Mouse (Mus musculus) embryo, embryonic 10 days (tissue): ENCODE results near the gene Abhd14a.

ENCODE experiments used
- DNase-seq: peaks from one replicate; pipeline ENCODE4 v3.0.0-alpha.2; 2015; ENCODE audit warnings: low spot score

The Abhd14a gene

DNA sequence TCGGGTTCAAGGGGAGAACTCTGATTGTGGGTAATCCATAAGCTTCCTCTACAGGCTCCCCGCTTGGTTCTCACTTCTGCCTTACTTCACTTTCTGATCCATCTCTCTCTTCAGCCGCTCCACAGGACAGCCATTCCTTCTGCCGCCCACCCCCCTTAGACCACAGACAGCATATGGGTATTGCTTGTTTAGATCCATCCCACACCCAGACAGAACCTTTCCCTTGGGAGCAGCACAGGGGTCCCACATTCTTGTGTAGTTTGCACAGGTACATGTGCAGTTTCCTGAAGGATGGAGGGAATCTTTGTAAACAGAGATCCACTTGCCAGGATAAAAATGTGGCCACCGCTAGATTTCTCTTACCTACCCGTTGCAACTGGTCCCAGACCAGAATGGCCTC lies 4.9 kb upstream of the Abhd14a start:
- DNase-seq = no peak

DNA sequence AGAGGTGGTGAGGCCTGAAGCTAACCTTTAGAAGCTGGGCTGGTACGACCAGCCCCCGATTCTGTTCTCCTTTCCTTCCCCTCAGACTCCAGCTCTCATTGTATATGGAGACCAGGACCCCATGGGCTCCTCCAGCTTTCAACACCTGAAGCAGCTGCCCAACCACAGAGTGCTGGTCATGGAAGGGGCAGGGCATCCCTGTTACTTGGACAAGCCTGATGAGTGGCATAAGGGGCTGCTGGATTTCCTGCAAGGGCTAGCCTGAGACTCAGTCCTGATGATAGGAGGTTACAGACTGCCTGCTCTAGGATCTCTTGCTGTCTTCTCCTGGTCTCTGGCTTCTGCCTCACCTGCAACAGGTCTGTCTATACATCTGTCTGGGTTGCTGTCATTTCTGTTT lies 4.4 kb upstream of the Abhd14a start:
- no peak for DNase-seq

DNA sequence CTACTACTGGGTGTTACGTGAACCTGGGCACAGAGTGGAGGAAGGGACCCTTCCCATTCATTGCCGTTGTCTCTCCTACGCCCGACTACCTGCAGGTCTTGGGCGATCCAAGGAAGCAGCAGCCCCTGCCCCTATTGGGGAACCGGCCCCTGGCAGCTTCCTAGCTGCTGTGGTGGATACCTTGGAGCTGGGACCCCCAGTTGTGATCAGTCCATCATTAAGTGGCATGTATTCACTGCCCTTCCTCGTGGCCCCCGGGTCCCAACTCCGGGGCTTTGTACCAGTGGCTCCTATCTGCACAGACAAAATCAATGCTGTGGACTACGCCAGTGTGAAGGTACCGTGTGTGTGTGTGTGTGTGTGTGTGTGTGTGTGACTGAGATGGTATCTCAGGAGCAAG lies 3.8 kb upstream of the Abhd14a start:
- no peak for DNase-seq

DNA sequence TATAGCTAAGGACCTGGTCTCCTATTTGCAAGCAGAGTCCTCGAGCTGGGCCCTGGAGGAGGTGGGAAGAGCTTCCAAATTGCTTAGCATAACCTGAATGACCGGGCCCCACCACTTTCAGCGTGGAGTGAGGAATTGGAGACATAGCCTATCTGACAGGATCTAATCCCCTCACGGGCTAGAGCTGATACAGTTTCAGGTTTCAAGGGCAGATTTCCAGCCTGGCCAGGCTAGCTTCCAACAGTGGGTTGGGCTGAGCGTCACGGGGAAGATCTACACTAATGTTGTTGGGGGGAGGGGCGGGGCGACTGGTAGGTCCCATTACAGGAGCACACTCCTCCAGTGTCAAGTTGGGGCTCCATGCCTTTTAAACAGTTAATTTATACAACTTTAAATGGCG lies 3.2 kb upstream of the Abhd14a start:
- DNase-seq = peak; percentile 74

DNA sequence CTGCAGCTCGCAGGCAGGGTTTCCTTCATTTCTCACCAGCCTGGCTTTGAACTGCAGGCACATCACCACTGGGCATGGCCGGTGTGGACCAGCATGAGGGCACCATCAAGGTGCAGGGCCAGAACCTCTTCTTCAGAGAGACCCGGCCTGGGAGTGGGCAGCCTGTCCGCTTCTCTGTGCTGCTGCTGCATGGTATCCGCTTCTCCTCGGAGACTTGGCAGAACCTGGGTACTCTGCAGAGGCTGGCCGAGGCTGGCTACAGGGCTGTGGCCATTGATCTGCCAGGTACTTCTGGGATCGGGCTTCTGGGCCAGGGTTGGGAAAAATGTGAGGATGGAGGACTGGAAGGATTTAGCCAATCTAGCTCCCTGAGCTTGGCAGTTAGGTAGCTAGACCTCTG lies 2.5 kb upstream of the Abhd14a start:
- no peak for DNase-seq

DNA sequence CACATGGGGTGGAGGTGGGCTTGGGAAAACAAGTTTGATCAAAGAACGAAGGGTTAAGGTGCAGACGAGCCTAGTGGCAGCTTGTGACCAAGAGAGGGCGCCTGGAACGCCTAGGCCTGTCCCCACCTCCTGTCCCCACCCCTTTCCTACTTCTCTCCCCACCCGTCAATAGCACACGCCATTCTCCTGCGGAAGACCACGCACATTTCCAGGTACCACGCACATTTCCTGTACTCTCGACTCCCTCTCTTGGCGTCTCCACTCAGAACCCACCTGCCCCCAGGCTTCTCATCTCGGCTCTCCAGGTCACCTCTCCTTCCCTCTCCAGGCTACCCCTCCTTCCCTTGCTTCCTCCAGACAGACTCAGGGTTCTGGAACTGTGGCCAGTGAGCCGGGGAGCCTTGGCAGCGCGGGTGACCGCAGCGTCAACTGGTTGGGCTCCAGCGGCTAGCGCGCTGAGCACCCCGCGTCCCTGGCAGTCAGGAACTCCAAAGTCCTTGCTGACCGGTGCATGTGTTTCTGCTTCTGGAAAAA lies 1.1 kb upstream of the Abhd14a start:
- peak; percentile 89 for DNase-seq

DNA sequence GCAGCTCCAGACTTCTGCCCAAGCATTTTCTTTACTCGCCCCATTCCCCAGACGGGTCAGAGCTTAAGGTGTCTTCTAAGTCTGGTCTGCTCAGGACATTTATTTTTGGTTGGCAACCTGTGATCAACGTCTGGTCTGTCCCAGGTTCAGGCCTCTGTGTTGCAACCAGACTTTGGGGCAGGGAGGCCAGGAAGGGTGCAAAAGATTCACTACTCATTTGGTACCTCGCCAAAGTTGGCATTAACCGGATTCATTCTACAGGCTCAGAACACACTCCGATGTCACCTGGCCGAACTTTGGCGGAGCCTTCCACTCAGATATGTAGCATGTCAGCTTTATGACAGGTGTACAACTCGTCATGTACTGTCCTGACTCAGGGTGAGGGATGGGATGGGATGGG lies 473 bp upstream of the Abhd14a start:
- no peak for DNase-seq

DNA sequence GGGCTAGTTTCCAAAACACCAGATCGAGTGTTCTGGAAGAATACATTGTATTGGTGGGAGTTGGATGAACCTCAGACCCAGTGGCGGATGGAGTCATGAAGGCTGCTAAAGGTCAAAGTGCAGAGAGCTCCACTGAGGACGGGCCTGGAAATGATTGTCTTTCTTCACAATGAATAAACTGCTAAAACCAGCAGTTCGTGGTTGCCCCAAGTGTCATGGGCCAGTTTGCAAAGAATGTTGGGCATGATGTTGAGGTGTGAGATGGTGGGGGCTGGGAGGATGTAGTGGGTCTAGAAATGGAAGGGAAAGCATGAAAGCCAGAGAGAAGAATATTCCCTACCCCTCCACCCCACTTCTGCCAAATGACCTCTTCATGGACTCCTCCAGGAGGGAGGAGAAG lies 2.6 kb downstream of the Abhd14a start:
- DNase-seq = no peak

DNA sequence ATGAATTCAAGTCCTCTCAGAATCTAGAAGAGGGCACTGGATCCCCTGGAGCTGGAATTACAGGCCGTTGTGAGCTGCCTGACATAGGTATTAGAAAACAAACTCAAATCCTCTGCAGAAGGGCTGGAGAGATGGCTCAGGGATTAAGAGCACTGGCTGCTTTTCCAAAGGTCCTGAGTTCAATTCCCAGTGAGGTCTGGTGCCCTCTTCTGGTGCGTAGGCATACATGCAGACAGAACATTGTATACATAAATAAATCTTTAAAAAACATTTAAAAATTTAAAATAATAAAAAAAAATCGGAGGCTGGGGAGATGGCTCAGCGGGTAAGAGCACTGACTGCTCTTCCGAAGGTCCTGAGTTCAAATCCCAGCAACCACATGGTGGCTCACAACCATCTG lies 4.8 kb downstream of the Abhd14a start:
- DNase-seq = no peak

DNA sequence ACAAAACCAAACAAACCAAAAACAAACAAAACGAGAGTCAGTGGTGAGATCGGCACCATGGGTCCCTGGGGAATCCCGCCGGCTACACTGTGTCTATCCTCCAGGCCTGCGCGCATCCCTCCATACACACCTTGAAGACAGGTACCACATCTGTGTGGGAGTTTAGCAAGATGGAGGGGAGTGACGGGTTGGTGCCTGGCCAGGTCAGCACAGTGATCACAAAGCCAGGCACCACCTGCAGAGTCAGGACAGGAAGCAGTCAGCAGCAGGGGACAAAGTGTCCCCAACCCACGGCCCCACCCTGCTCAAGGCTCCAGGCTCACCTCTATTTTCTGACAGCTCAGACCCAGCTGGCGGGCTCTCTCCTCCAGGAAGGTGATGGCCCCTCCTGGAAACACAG lies 10.9 kb downstream of the Abhd14a start:
- no peak for DNase-seq

DNA sequence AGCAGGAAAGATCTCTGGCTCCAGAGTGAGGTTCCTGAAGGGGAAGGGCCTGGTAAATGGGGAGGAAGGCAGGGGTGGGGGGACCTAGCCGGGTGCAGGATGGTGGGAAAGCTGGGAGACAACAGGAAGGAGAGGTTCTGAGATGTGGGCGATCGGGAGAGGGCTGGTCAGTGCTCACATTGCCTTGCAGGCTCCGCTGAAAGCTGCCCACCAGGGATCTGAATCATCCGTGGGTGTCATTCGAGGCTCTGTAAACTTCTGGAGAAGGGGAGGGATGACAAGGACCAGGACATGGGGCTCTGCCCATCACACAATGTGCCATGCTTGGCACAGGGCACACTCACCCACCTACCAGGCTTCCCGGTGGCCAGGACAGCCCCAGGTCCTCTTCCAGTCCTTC lies 14.1 kb downstream of the Abhd14a start:
- DNase-seq = no peak

DNA sequence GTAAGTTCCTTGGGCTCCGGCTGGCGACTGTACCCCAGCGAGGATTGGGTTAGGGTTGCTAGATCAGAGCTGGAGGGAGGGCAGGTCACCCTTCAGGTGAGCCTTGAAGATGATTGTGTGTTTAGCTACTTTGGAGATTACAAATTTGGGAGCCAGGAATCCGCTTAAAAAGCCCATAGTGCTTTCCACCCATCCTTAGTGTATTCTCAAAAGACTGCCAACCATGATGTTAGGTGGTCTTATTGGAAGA lies 17.5 kb downstream of the Abhd14a start:
- no peak for DNase-seq

DNA sequence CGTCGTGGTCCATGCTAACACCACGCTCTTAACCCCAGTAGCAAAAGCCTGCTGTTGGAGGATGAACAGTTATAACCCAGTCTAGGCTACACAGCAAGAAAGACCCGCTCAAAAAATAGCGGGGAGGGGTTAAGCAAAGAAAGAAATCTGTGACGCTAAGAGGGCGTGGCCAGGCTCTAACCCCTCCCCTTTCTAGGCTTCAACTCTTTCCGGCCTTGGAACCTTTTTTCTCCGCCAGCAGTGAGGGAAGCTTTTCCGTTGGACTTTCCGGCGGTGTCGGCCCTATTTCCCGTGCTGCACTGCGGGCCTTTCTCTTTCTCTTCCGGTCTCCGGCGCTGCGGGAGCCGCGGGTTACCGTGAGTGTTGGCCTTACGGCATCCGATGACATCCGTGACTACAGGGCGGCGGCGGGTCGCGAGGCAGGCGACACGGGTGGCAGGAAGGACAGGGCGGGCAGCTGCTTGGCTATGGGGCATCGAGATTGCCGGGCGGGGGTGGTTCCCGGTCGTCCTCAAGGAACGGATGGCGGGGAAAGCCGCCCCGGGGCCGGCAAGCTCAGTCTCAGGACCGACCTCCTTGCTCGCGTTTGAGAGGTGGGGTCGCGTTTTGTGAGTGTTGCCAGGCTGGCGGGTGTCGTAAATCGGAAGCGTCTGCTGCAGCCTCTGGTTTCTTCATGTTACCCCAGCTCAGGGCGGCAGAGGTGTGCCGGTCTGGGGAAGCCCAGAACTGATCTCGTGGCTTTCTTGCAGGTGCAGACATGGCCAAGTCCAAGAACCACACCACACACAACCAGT lies 18.1 kb downstream of the Abhd14a start, which contains the start of gene Rpl29:
Gene Rpl29, plus strand, starts transcription at position 234 of the 794 bp plus-strand sequence.
- DNase-seq = peak; percentile 98

DNA sequence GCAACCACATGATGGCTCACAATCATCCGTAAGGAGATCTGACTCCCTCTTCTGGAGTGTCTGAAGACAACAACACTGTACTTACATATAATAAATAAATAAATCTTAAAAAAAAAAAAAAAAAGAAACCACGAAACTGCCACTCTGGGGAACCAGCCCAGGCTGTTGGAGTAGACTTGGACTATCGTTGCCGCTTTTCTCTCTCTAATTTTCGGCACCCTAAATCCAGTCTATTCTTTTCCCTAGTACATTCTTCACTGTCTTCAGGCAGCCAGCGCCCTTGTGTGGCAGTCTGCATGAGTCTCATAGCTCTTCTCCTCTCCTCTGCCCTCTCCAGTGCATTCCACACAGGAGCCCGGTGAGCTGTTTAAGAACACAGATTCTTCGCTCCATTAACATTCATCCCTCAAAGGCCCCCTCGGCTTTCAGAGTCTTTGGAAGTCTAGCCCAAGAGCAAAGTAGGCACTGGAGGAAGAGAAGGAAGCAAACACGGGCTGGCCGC lies 18.7 kb downstream of the Abhd14a start:
- no peak for DNase-seq

DNA sequence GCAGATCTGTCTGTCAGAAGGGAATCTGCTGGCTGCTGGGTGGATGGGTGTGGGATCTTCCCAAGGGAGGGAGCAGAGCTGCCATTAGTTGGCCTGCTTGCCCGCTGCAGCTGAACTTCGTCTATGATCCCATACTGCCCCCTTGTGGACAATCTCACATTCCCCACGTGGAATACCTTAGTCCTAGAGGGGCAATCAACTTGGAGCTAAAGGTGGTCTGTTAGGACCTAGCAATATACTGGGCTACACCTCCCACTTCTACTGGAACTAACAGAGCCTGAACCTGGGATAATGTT lies 25.7 kb downstream of the Abhd14a start:
- DNase-seq = peak; percentile 96

DNA sequence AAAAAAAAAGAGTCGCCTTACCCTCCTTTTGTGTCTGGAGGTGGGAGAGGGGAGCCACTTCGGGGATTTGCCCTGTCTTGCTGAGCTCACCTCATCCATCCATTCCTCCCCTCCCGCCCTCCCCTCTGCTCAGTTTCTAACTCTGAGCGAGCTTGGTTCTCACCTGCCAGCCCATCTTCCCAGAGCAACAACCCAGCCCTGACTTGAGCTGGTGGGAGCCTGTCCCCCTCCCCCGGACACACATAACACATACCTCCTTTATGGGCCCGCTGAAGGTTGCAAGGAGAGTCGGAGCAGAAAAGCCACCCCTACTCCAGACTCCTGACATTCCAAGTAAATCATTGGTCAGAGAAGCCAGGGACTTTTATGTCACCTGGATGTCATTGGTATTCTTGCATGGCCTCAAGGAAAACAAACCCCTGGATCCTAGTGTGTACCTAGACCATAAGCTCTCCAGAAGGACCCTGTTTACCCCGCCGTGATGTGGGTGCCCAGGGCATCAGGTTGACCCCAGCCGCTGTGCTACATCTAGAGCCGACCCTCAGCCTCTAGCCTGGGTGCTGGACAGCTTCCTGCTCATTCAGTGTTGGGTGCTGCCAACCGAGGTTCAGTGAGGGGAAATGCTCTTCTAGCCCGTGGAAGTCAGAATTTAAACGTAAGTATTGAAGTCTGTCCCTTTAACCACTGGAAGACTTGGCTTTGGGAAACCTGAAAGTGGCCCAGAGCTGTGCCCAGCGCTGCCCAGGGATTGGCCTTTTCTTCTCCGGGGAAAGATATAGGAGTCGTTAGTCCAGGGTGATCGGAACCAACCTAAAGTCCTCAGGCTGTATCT lies 26.2 kb downstream of the Abhd14a start:
- DNase-seq = no peak

DNA sequence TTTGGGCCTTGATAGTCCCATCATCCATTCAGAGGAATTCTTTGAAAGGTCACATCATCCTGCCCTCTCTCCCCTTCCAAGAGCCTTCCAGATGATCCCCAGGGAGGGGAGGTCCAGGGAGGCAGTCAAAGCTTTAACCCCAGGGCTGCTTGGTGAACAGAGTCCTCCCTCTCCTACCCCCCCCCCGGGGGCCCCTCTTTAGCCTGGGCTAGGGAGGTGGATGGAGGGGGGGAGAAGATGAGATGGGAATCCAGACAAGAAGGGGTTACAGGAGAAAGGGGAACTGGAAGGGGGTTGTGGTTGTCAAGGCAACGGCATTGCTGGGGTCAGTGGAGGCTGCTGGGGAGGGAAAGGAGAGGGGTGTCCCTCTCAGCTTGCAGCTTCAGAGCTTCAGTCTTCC lies 26.9 kb downstream of the Abhd14a start:
- peak; percentile 80 for DNase-seq

DNA sequence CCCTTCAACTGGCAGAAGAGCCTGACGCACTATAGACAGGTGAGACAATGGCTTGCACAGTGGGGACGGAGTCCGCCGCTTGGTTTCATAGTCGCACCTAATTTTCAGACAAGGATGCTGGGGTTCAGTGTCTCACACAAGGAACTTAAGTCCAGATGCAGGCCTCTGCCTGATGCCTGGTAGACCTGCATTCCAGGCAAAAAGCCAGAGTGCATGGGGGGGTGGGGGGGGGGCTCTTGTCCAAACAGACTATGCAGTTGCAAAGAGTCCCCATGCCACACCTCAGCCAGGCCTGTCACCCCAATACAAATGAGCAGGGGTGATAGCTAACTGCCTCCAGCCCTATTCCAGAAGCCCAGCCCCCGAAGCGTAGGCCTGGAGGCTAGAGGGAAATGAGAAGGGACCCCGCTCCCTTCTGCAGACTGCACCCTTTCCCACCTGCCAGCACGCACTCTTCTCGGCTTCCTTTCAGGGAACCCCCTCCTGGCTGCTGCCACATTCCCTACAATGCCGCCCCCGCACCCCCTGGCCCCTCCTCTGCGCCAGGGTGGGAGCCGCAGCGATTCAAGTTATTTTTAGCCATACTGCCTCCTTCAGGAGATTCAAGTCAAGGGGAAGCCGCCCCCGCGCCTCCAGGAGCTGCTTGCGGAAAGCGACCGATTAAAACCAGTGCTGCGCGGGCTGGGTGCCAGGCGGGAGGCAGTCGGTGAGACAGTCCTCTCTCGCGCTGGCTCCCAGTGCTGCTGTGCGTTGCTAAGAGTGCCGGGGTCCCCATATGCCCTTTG lies 29.4 kb downstream of the Abhd14a start:
- DNase-seq = peak; percentile 75

DNA sequence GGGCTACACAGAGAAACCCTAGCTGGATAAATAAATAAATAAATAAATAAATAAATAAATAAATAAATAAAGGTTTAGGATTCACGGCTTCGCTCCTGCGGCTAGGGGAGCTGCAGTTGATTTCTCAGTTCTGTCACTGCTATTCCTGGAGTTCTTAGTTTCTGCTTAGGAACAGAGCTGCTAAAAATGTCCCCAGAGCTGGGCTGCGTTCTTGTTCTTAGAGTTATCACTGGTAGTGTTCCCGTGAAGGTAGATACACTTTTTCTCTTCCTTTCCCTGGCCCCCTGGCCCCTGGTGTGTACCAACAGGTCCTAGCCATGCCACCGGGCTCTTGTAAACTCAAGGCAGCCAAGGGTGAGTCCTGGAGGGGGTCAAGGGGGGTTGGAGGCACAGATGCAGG lies 30.7 kb downstream of the Abhd14a start:
- no peak for DNase-seq

DNA sequence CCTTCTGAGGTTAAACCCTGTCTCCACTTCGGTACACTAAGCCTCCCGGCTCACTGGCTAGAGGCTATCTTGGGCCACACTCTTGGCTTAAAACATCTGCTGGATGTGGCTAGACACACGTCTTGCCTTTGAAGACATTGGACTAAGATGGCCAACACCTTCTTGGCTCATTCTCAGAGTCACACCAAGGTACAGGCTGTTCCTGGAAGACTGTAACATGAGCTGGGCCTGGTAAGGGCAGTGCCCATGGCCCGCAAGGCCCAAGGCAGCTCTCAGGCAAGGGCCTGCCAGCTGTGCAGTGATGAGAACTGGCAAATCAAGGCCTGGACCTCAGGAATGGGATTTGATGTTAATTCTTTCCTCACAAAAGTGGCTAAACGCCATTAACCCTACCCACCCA lies 33.9 kb downstream of the Abhd14a start:
- no peak for DNase-seq

DNA sequence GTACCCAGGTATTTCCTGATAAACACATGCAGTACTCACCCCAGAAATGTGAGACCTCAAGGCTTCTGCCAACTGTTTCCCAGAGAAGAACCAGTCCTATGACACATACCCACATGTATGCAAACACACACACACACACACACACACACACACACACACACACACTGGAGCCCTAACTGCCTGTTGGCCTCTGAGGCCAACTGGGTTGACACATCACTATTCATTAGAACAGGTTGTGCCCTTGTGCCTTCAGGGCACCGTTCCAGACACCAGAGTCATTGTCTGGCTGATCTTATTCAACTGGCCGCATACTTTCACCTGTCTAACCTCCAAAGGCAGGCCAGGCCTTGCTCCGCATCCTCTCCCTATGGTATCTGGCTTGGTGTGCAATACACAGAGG lies 35.3 kb downstream of the Abhd14a start:
- no peak for DNase-seq

DNA sequence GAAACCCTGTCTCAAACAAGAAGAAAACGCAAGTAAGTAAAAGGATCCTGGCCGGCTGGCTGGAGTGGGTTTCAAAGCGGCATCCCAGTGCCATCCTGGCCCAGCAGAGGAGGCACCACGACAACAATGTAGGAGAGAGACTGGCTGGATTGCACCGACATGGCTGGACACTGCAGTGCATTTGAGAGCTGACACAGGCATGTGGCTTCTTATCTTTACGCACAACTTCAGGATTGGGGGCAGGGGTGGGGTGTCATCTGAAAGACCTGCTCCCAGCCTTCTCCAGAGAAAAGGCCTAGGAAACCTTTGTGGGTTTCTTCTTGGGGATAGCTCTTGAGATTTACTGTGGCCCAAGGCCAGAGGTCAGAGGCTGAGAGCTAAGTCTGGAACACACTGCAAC lies 35.7 kb downstream of the Abhd14a start:
- no peak for DNase-seq

DNA sequence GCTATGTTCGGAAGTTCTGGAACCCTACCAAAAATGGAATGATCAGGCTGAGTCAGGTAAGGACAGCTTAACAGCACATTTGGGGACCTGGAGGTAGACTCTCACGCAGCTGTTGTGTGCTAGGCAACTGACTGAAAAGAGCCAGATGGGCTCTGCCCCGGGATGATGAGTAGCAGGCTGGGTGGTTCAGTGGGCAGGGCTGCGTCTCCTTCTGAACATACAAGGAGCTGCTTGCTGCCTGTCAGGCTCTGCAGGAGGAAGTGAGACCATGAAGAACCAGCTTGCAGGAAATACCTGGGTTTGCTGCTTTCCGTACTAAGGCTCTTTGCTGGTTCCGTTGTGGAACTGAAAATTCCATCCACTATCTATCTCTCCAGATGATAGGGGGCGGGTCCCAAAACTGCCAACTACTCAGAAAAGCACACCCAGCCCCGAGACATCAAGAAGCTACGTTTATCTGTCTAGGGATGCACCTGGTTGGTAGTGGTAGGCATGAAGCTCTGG lies 36.3 kb downstream of the Abhd14a start:
- DNase-seq = no peak
